Mouse (Mus musculus): ENCODE results near the gene Pilra. TPM values are rescaled to one million over a fixed set of nuclear protein-coding genes. Genes with fewer than 3 reads are reported as not detected.

Gene Pilra
- total and polyA plus RNA-seq, 3 experiments: 0.97 to 3.1 (median 2.6) TPM

GRCm38 (mm10) chr5:137787151-137787928 lies 48.7 kb downstream of the Pilra start, which contains the start of the genes Mepce and Zcwpw1:
TSS of gene Mepce (minus strand) at chr5:137787655.
TSS of gene Zcwpw1 (plus strand) at chr5:137787798.
- Histone ChIP-seq H3K4me1 (ENCODE audit: control insufficient read depth, insufficient read depth, low read length) (peaks cover 19% of the 10 kb centered on the region), H3K79me2 (replicated peaks; ENCODE audit: control insufficient read depth, insufficient read depth, low read length) (peaks cover 4% of the 10 kb centered on the region; the same call in 1 of the 2 replicates), H3K27me3 (ENCODE audit: control insufficient read depth, insufficient read depth, low read length) (no peaks in the 10 kb centered on the region), H3K9ac (ENCODE audit: low read depth, low read length) (peak within 1 kb of the TSS; percentile 81), H3K27ac (peak within 1 kb of the TSS; percentile 97), H3K4me3 (peak within 1 kb of the TSS; percentile 64), H3K36me3 (ENCODE audit: control insufficient read depth, insufficient read depth, low read length) (peaks cover 11% of the 10 kb centered on the region)
- under 1% methylated on average over 48 of the region's 48 CpGs for WGBS
- intact Hi-C loops (cut with DNase I): loop anchor here (2.0 to 10.0 kb wide), 4 partner anchors 255 to 803 kb away; partner anchors contain the start of genes Epo, Gnb2, Plod3 and Pop7
- TF ChIP-seq CTCF (IDR thresholded peaks at IDR 0.05) (peak; percentile 83), EP300 (IDR thresholded peaks at IDR 0.05; ENCODE audit: insufficient read depth, low read depth, low read length) (peak; percentile 85), POLR2A (IDR thresholded peaks at IDR 0.05; ENCODE audit: insufficient read depth, low read depth, low read length) (peak; percentile 77)
- peak; percentile 96 to 98 for DNase-seq

- peaks cover 19% of the 10 kb centered on the region for H3K4me1 ChIP-seq (ENCODE audit: control insufficient read depth, insufficient read depth, low read length)
- H3K36me3 ChIP-seq (ENCODE audit: control insufficient read depth, insufficient read depth, low read length): peaks cover 11% of the 10 kb centered on the region
- TF ChIP-seq CTCF (IDR thresholded peaks at IDR 0.05) (no peak), POLR2A (IDR thresholded peaks at IDR 0.05; ENCODE audit: insufficient read depth, low read depth, low read length) (peak; percentile 99), EP300 (IDR thresholded peaks at IDR 0.05; ENCODE audit: insufficient read depth, low read depth, low read length) (peak; percentile 75; the same call in 1 of the 2 replicates)
- WGBS: under 1% methylated on average over 79 of the region's 79 CpGs
- peak overlapping the region; percentile 64 for H3K4me3 ChIP-seq
- peak overlapping the region; percentile 82 for H3K9ac ChIP-seq (ENCODE audit: low read depth, low read length)
- peak overlapping the region; percentile 97 for H3K27ac ChIP-seq
- intact Hi-C loops (cut with DNase I): loop anchor here (2.0 to 10.0 kb wide), 4 partner anchors 254 to 802 kb away; partner anchors contain the start of genes Epo, Gnb2, Plod3 and Pop7
- peaks cover 4% of the 10 kb centered on the region; the same call in 1 of the 2 replicates for H3K79me2 ChIP-seq (replicated peaks; ENCODE audit: control insufficient read depth, insufficient read depth, low read length)
- no peaks in the 10 kb centered on the region for H3K27me3 ChIP-seq (ENCODE audit: control insufficient read depth, insufficient read depth, low read length)
- peak; percentile 98 to 99 for DNase-seq
Measured at GRCm38 (mm10) chr5:137786109-137786942, 49.8 kb downstream of the Pilra start.

GRCm38 (mm10) chr5:137785164-137786031 lies 50.7 kb downstream of the Pilra start:
- peak in 1 of 2 experiments; percentile 35 for DNase-seq
- WGBS: 1% methylated on average over 61 of the region's 62 CpGs
- H3K27me3 ChIP-seq (ENCODE audit: control insufficient read depth, insufficient read depth, low read length): no peaks in the 10 kb centered on the region
- H3K4me3 ChIP-seq: peak overlapping the region; percentile 64
- peaks cover 19% of the 10 kb centered on the region for H3K4me1 ChIP-seq (ENCODE audit: control insufficient read depth, insufficient read depth, low read length)
- TF ChIP-seq EP300 (IDR thresholded peaks at IDR 0.05; ENCODE audit: insufficient read depth, low read depth, low read length) (no peak), POLR2A (IDR thresholded peaks at IDR 0.05; ENCODE audit: insufficient read depth, low read depth, low read length) (no peak), CTCF (IDR thresholded peaks at IDR 0.05) (no peak)
- intact Hi-C loops (cut with DNase I): loop anchor here (2.0 to 10.0 kb wide), 4 partner anchors 253 to 801 kb away; partner anchors contain the start of genes Epo, Gnb2, Plod3 and Pop7
- H3K9ac ChIP-seq (ENCODE audit: low read depth, low read length): peak overlapping the region; percentile 82
- peaks cover 4% of the 10 kb centered on the region; the same call in 1 of the 2 replicates for H3K79me2 ChIP-seq (replicated peaks; ENCODE audit: control insufficient read depth, insufficient read depth, low read length)
- H3K27ac ChIP-seq: peak overlapping the region; percentile 97
- peaks cover 11% of the 10 kb centered on the region for H3K36me3 ChIP-seq (ENCODE audit: control insufficient read depth, insufficient read depth, low read length)

GRCm38 (mm10) chr5:137784546-137784945 lies 51.5 kb downstream of the Pilra start:
- H3K79me2 ChIP-seq (replicated peaks; ENCODE audit: control insufficient read depth, insufficient read depth, low read length): peaks cover 4% of the 10 kb centered on the region; the same call in 1 of the 2 replicates
- no peak overlapping the region for H3K27ac ChIP-seq
- intact Hi-C loops (cut with DNase I): loop anchor here (5.0 to 10.0 kb wide), 4 partner anchors 280 to 800 kb away; partner anchors contain the start of genes Ephb4, Plod3, Pop7 and Znhit1
- H3K4me3 ChIP-seq: peak overlapping the region; percentile 64; the same call in 1 of the 2 replicates
- DNase-seq: peak in 1 of 2 experiments; percentile 26
- H3K36me3 ChIP-seq (ENCODE audit: control insufficient read depth, insufficient read depth, low read length): peaks cover 11% of the 10 kb centered on the region
- no peaks in the 10 kb centered on the region for H3K27me3 ChIP-seq (ENCODE audit: control insufficient read depth, insufficient read depth, low read length)
- H3K4me1 ChIP-seq (ENCODE audit: control insufficient read depth, insufficient read depth, low read length): peaks cover 20% of the 10 kb centered on the region
- TF ChIP-seq EP300 (IDR thresholded peaks at IDR 0.05; ENCODE audit: insufficient read depth, low read depth, low read length): no peak
- no peak for TF ChIP-seq CTCF (IDR thresholded peaks at IDR 0.05)
- no peak for TF ChIP-seq POLR2A (IDR thresholded peaks at IDR 0.05; ENCODE audit: insufficient read depth, low read depth, low read length)
- 67% methylated on average over 14 of the region's 14 CpGs for WGBS
- peak overlapping the region; percentile 82 for H3K9ac ChIP-seq (ENCODE audit: low read depth, low read length)

All from heart, adult 2 months (tissue).